Mouse (Mus musculus): ENCODE results near the gene Aldh1l1.
"Not testable (repeated sequence)": the region's sequence is repeated elsewhere in the genome, so short reads cannot be mapped to it uniquely, and the experiment has no call there.

Aldh1l1 gene

DNA sequence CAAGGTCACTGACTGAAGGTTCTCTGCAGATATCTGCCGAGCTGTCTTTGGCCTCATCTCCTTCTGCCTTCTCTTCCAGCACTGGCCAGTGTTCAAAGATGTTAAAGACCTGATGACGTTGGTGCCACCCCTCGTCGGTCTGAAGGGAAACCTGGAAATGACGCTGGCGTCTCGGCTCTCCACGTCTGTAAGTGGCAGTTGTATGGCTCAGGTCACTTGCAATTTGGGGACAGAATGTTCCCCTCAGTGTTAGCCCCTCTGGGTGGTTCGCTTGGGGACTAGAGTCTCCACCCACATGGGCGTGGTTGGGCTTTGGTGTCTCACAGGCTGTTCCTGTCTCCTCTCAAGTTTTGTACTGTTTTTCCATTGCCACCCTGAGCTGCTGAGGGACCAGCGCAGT, 138.5 kb downstream of the Aldh1l1 start:
- no peak for DNase-seq

DNA sequence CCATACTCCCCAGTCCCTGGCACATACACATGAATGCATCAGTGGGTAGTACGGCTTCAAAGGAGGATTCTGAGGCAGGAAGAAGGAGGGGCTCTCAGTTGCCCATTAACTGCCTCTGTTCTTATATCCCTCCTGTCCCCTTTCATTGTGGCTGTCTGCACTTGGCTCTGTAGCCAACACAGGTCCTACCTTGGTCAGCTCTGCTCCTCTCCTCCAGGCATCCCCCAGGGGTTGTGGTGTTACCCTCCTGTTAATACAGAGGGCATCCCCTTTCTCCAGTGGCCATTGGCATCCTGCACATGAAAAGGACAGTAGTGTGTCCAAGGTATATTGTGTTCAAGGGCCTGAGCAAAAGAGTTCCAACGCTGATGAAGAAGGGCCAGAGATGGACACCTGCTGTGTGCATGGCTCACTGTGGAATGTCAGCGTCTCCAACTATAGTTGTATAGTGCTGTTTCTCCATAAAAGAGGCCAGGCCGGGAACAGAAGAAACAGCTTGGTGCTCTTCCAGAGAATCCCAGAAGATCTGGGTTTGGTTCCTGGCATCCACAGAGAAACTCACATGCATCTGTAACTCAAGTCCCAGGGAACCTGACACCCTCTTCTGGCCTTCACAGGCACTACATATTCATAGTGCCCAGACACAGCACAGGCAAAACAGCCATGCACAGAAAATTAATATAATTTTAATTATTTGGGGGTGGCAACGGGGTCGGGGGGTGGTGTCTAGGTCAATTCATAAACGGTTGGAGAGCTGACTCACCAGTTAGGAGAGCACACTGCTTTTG, 139.2 kb downstream of the Aldh1l1 start:
- DNase-seq = no peak

DNA sequence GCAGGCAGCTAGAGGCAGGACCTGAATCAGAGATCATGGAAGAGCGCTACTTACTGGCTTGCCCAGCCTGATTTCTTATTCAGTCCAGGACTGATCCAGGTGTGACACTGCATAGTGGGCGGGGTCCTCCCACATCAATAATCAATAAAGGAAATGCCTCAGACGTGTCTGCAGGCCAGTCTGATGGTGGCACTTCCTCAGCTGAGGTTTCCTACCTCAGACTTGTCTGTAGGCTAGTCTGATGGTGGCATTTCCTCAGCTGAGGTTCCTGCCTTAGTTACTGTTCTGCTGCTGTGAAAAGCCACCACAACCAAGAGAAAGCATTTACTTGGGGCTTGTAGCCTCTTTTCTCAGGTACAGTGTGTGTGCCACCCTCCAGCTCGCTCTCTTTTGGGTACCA, 141.3 kb downstream of the Aldh1l1 start:
- no peak for DNase-seq

DNA sequence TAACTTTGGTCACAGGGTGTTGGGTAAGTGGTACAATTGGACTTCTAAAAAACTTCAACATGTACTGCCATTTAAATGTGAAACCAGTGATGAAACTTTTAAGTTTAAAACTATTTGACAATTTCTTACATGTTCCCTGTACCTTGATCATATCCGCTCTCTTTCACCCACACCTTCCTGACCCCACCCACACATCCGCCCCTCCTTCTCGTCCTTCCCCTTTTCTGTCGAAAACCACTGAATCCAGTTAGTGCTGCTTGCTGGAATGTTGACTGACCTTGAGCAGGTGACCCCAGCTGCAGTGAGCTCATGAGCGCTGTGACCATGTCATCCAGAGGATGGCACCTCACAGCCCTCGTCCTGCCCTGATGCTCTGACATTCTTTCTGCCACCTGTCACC, 143.3 kb downstream of the Aldh1l1 start:
- DNase-seq = no peak

DNA sequence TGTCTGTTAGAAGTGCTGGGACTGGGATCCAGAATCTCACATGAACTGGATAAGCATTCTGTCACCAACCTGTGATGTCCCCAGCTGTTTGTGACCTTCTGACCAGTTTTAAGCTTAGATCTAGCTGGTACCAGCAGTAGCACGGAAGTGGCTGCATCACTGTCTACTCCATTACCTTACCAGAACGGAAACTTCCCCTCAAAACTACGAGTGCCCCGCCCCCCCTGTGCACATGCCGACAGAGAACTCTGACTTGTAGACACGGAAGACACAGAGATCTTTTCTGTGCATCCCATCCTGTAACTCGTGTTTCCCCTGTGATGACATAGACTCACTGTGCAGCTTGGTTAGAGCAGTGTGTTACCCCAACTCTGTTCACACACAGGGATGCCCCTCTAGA, 144.2 kb downstream of the Aldh1l1 start:
- DNase-seq = no peak

DNA sequence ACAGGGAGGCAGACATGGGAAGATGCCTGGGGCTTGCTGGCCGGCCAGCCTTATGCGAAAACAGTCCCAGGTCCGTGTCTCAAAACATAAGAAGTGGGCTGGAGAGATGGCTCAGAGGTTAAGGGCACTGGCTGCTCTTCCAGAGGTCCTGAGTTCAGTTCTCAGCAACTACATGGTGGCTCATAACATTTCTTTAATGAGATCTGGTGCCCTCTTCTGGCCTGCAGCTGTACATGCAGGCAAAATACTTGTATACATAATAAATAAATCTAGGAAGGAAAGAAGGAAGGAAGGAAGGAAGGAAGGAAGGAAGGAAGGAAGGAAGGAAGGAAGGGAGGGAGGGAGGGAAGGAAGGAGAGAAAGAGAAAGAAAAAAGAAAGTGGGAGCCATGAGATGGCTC, 146.3 kb downstream of the Aldh1l1 start:
- not testable (repeated sequence) for DNase-seq

DNA sequence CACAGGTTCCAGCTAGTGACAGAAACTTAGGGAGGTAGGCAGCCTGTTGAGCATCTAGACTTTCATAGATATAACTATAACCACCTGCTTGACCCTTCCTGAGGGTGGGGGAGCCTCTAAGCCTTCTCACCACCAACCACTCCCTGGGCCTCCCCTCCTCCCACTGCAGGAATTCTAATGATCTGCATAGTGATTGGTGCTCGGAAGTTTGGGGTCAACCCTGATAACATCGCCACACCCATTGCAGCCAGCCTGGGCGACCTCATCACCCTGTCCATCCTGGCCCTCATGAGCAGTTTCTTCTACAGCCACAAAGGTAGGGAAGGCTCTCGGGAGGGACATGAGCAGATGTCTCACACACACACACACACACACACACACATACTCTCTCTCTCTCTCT, 148.9 kb downstream of the Aldh1l1 start:
- DNase-seq = no peak

DNA sequence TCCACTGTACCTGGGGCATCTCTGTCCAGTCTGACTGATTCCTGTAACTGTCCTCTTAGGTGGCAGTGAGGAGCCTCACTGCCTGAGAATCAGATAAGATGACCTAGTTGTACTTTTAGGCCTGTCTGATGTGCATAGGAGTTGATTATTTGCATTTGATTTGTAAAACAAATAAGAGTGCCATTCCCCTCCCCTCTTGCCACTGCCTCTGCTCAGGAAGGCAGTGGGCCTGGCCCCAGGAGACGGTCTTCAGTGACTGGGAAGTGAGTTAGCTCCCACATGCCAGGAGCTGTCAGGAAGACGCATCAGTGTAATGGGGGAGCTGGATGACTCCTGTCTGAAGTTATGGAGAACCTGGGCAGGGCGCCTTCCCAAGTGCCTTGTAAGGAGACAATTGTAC, 149.4 kb downstream of the Aldh1l1 start:
- DNase-seq = no peak

DNA sequence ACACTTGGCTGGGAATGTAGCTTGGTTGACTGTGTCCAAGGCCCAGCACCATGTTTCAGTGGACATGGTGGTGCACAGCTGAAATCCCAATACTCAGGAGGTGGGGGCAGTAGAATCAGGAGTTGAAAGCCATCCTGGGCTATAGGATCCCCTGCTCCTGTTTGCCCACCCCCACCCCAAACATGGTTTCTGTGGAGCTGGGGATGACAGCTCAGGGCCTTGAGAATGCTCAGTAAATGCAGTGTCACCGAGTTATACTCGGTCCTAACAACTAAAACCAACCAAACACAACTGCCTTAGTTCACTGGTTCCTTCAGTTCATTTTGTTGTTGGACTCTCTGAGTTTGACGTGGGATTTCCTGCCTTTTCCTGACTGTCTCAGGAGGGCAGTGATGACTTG, 156.8 kb downstream of the Aldh1l1 start:
- no peak for DNase-seq

DNA sequence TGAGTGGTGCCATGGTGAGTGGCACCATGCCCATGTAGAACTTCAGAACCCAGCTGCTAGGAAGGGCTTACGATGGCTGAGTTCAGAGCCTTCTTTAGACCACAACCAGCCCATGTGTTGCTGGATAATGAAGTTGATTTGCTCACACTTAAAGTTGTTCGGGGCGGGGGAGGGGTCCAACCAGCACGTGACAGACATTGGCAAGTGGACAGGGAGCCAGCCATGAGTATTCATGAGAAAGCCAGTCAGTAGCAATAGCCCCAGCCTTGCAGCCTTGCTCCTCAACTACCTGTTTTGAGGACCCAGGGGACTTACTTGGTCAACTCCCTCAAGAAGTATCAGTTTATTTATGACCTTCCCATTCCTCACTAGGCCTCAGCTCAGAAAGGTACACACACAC, 158.7 kb downstream of the Aldh1l1 start:
- no peak for DNase-seq

DNA sequence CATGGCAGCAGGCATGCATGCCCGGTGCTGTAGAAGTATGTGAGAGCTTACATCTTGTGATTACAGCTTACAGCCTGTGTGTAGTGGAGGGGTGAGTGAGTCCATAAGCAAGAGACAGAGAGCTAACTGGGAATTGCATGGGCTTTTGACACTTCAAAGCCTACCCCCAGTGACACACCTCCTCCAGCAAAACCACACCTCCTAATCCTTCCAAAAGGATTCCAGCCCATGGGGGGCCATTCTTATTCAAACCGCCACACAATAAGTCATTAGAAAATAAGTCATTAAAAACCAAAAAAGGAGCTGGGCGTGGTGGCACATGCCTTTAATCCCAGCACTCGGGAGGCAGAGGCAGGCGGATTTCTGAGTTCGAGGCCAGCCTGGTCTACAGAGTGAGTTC, 162.2 kb downstream of the Aldh1l1 start:
- DNase-seq = no peak

DNA sequence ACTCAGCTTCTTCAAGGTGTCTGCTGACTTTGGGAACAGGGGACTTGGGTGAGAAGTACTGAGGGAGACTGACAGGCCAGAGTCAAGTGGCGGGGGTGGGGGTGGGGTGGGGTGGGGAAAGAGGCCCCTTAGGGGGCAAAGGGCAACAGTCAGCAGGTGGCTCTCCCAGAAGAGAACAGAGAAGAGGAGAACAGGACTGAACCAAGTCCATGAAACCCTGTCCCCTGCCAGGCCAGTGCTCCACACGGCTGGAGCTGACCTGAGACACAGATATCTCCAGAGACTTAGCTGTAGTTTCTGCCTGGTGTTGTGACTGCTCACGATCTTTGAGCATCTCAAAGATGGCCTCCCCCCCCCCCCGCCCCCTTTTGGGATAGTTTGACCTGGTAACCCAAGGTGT, 163.1 kb downstream of the Aldh1l1 start:
- DNase-seq = no peak

Measured in cerebellum, adult 11 months (tissue).